19 mouse cellular contexts compared by ENCODE assay signal in genomic region chr5:107875261-107875611, GRCm38 (mm10). TPM values are rescaled to one million over a fixed set of nuclear protein-coding genes. Genes with fewer than 3 reads are reported as not detected.
A peak's percentile ranks its signal among the peaks of the same experiment; 100 is the strongest.
DNase-seq lines count a peak whose midpoint lies in the region; ATAC-seq lines count a peak whose summit lies in the region.
"Had no signal": no experiment of that assay in that cellular context is flagged by ENCODE, and none has a peak within 500 bp of the region (broad histone marks: within the 10 kb centered on the region; RNA-seq: fewer than 3 reads in every experiment).

No protein-coding gene starts in this region.

- intact Hi-C loops in heart, postnatal 36 days (cut with DNase I) = no loop called here

- no peaks in the 10 kb centered on the region for H3K27me3 ChIP-seq in heart, embryonic 12.5 days (replicated peaks)
- H3K27me3 ChIP-seq in kidney, embryonic 14.5 days (ENCODE audit: control insufficient read depth, insufficient read depth, low read length) = no peaks in the 10 kb centered on the region

- H3K4me1 ChIP-seq in heart, embryonic 12.5 days (replicated peaks) = peaks cover 27% of the 10 kb centered on the region
- no peaks in the 10 kb centered on the region for H3K4me1 ChIP-seq in kidney, embryonic 14.5 days (ENCODE audit: control insufficient read depth, insufficient read depth, low read length)
- H3K4me1 ChIP-seq: embryonic facial prominence, embryonic 12.5 days had no signal

- H3K9me3 ChIP-seq in heart, embryonic 12.5 days (replicated peaks) = no peaks in the 10 kb centered on the region
- H3K9me3 ChIP-seq in kidney, embryonic 14.5 days (ENCODE audit: control insufficient read depth, low read length) = no peaks in the 10 kb centered on the region
- H3K9me3 ChIP-seq: embryonic facial prominence, embryonic 12.5 days had no signal

- no peak for ATAC-seq in heart, embryonic 12.5 days (ENCODE audit: insufficient number of reproducible peaks, low FRiP score)
- no peak for ATAC-seq in kidney, embryonic 14.5 days (ENCODE audit: low FRiP score, low TSS enrichment)

- DNase-seq in heart, postnatal 36 days = no peak
- DNase-seq in kidney, adult 8-10 months = peak; percentile 35 to 75
- peak; percentile 31 to 70 for DNase-seq in kidney, postnatal 36 days
- DNase-seq in urinary bladder, postnatal 4 days (ENCODE audit: low spot score in 2 of 2) = no peak
- DNase-seq in cerebellum, adult 11 months = no peak
- DNase-seq: cerebellum, postnatal 25 days; gastrocnemius, postnatal 36 days; layer of hippocampus, postnatal 36 days; midbrain, embryonic 14.5 days; thymus, postnatal 25 days had no signal

- H3K27ac ChIP-seq in heart, embryonic 12.5 days (ENCODE audit: poor library complexity, severe bottlenecking) = peak overlapping the region; percentile 94
- H3K27ac ChIP-seq in kidney, embryonic 14.5 days (ENCODE audit: low read depth, low read length) = no peak overlapping the region
- H3K27ac ChIP-seq: embryonic facial prominence, embryonic 12.5 days; hindbrain, embryonic 14.5 days had no signal

- no peak overlapping the region for H3K4me3 ChIP-seq in heart, embryonic 12.5 days
- no peak overlapping the region for H3K4me3 ChIP-seq in kidney, embryonic 14.5 days (ENCODE audit: low read length)
- H3K4me3 ChIP-seq: embryonic facial prominence, embryonic 12.5 days had no signal

- peak overlapping the region; percentile 24; the same call in 1 of the 2 replicates for H3K9ac ChIP-seq in heart, embryonic 12.5 days
- H3K9ac ChIP-seq in kidney, embryonic 14.5 days (ENCODE audit: low read depth, low read length) = no peak overlapping the region
- H3K9ac ChIP-seq: embryonic facial prominence, embryonic 12.5 days; hindbrain, embryonic 14.5 days; lung, embryonic 14.5 days had no signal

- peak overlapping the region; percentile 37 for H3K4me2 ChIP-seq in heart, embryonic 12.5 days
- no peak overlapping the region for H3K4me2 ChIP-seq in kidney, embryonic 14.5 days (replicated peaks; ENCODE audit: low read depth, low read length)
- H3K4me2 ChIP-seq: embryonic facial prominence, embryonic 12.5 days; hindbrain, embryonic 14.5 days had no signal

- no peaks in the 10 kb centered on the region for H3K36me3 ChIP-seq in heart, embryonic 12.5 days
- H3K36me3 ChIP-seq in kidney, embryonic 14.5 days (ENCODE audit: control insufficient read depth, insufficient read depth, low read length) = no peaks in the 10 kb centered on the region
- H3K36me3 ChIP-seq: embryonic facial prominence, embryonic 12.5 days had no signal

RNA-seq across cellular contexts. Expression of gene Evi5, which starts 0.3 kb away (rescaled TPM):
- 55.3 and 57.5 TPM in 2 replicates for polyA plus RNA-seq in heart, embryonic 12.5 days (2016; fragmentation: Nextera tagmentation; extraction: Ambion mirVana)
- 10 to 100 TPM; 19.5 to 21.5 TPM for total RNA-seq in heart, postnatal 36 days (2021)
- polyA plus RNA-seq in kidney, embryonic 14.5 days (2014; fragmentation: Nextera tagmentation; extraction: Ambion mirVana) = 65.6 and 74.6 TPM in 2 replicates

RNA-seq across cellular contexts. Expression of gene Rpl5, which starts 25.1 kb away (rescaled TPM):
- 52.3 and 52.7 TPM in 2 replicates for polyA plus RNA-seq in heart, embryonic 12.5 days (2016; fragmentation: Nextera tagmentation; extraction: Ambion mirVana)
- total RNA-seq in heart, postnatal 36 days (2021) = 10 to 100 TPM; 29.9 to 37.3 TPM
- 85.7 and 92.5 TPM in 2 replicates for polyA plus RNA-seq in kidney, embryonic 14.5 days (2014; fragmentation: Nextera tagmentation; extraction: Ambion mirVana)

RNA-seq across cellular contexts. Expression of gene Ube2d2b, which starts 45.3 kb away (rescaled TPM):
- 0.33 and 0.40 TPM in 2 replicates for polyA plus RNA-seq in heart, embryonic 12.5 days (2016; fragmentation: Nextera tagmentation; extraction: Ambion mirVana)
- not detected for total RNA-seq in heart, postnatal 36 days (2021)
- polyA plus RNA-seq in kidney, embryonic 14.5 days (2014; fragmentation: Nextera tagmentation; extraction: Ambion mirVana) = 0.64 and 0.95 TPM in 2 replicates
- total RNA-seq: gastrocnemius, postnatal 36 days; layer of hippocampus, postnatal 36 days; left cerebral cortex, postnatal 36 days had no signal
- polyA plus RNA-seq: large intestine, adult 2 months; neural tube, embryonic 11.5 days; spleen, adult 2 months had no signal

Comparison
In these comparisons a context has a peak if more than half of its experiments do, and no peak if none do; other contexts are left out.
1. DNase-seq: peak in kidney, adult 8-10 months (2 of 2) and kidney, postnatal 36 days (2 of 2); none in heart, postnatal 36 days (0 of 2), urinary bladder, postnatal 4 days (0 of 2) and cerebellum, adult 11 months (single experiment).